Mouse (Mus musculus): ENCODE measurements at regions not wholly inside any gene's neighbourhood (a gene's known extent, or its start where the extent isn't known, plus 50 kb on each side); places are given as distances from the start of the nearest gene placed in this dataset.

GRCm38 (mm10) chr8:18412470-18412869, 565.6 kb downstream of the Defb40 start:
- H3K27ac ChIP-seq = no peak overlapping the region
- H3K9me3 ChIP-seq (replicated peaks; ENCODE audit: low read length) = no peaks in the 10 kb centered on the region
- 81% methylated on average over 2 of the region's 2 CpGs for WGBS
- H3K4me2 ChIP-seq (ENCODE audit: low read length) = no peak overlapping the region
- H3K4me1 ChIP-seq (replicated peaks; ENCODE audit: insufficient read depth, low read length) = no peaks in the 10 kb centered on the region
- no peak overlapping the region for H3K9ac ChIP-seq (ENCODE audit: low read depth, low read length)
- ATAC-seq (replicated peaks; ENCODE audit: low FRiP score, low read depth) = no peak
- H3K36me3 ChIP-seq (ENCODE audit: insufficient read depth, low read length) = no peaks in the 10 kb centered on the region
- no peak for DNase-seq (ENCODE audit: low spot score)
- no peaks in the 10 kb centered on the region for H3K27me3 ChIP-seq (ENCODE audit: insufficient read depth, low read length)
- TF ChIP-seq CTCF (IDR thresholded peaks at IDR 0.05; ENCODE audit: low read depth) = no peak
- no peak overlapping the region for H3K4me3 ChIP-seq (replicated peaks; ENCODE audit: low read depth, low read length)

GRCm38 (mm10) chr8:18406446-18406845, 571.6 kb downstream of the Defb40 start:
- H3K9me3 ChIP-seq (replicated peaks; ENCODE audit: low read length) = no peaks in the 10 kb centered on the region
- no peak overlapping the region for H3K4me3 ChIP-seq (replicated peaks; ENCODE audit: low read depth, low read length)
- no peaks in the 10 kb centered on the region for H3K4me1 ChIP-seq (replicated peaks; ENCODE audit: insufficient read depth, low read length)
- no peak for TF ChIP-seq CTCF (IDR thresholded peaks at IDR 0.05; ENCODE audit: low read depth)
- DNase-seq (ENCODE audit: low spot score) (peak; percentile 65), ATAC-seq (replicated peaks; ENCODE audit: low FRiP score, low read depth) (no peak)
- H3K36me3 ChIP-seq (ENCODE audit: insufficient read depth, low read length) = no peaks in the 10 kb centered on the region
- 63% methylated on average over 2 of the region's 2 CpGs for WGBS
- no peaks in the 10 kb centered on the region for H3K27me3 ChIP-seq (ENCODE audit: insufficient read depth, low read length)
- no peak overlapping the region for H3K4me2 ChIP-seq (ENCODE audit: low read length)
- no peak overlapping the region for H3K27ac ChIP-seq
- no peak overlapping the region for H3K9ac ChIP-seq (ENCODE audit: low read depth, low read length)

- H3K9ac ChIP-seq (ENCODE audit: low read depth, low read length) = no peak overlapping the region
- no peaks in the 10 kb centered on the region for H3K36me3 ChIP-seq (ENCODE audit: insufficient read depth, low read length)
- DNase-seq (ENCODE audit: low spot score) (peak; percentile 43), ATAC-seq (replicated peaks; ENCODE audit: low FRiP score, low read depth) (no peak)
- no peak overlapping the region for H3K27ac ChIP-seq
- no peak overlapping the region for H3K4me2 ChIP-seq (ENCODE audit: low read length)
- H3K27me3 ChIP-seq (ENCODE audit: insufficient read depth, low read length) = no peaks in the 10 kb centered on the region
- TF ChIP-seq CTCF (IDR thresholded peaks at IDR 0.05; ENCODE audit: low read depth) = peak; percentile 69
- H3K4me3 ChIP-seq (replicated peaks; ENCODE audit: low read depth, low read length) = no peak overlapping the region
- H3K4me1 ChIP-seq (replicated peaks; ENCODE audit: insufficient read depth, low read length) = no peaks in the 10 kb centered on the region
- WGBS = 0% methylated on average over 5 of the region's 5 CpGs
- H3K9me3 ChIP-seq (replicated peaks; ENCODE audit: low read length) = no peaks in the 10 kb centered on the region
Measured at GRCm38 (mm10) chr8:18388353-18388752, 589.7 kb downstream of the Defb40 start.

- no peak overlapping the region for H3K9ac ChIP-seq (ENCODE audit: low read depth, low read length)
- no peak for TF ChIP-seq CTCF (IDR thresholded peaks at IDR 0.05; ENCODE audit: low read depth)
- no peaks in the 10 kb centered on the region for H3K9me3 ChIP-seq (replicated peaks; ENCODE audit: low read length)
- no peak overlapping the region for H3K27ac ChIP-seq
- H3K36me3 ChIP-seq (ENCODE audit: insufficient read depth, low read length) = no peaks in the 10 kb centered on the region
- H3K4me2 ChIP-seq (ENCODE audit: low read length) = no peak overlapping the region
- no peaks in the 10 kb centered on the region for H3K27me3 ChIP-seq (ENCODE audit: insufficient read depth, low read length)
- no peak for DNase-seq (ENCODE audit: low spot score)
- WGBS = 6% methylated on average over 3 of the region's 3 CpGs
- no peak overlapping the region for H3K4me3 ChIP-seq (replicated peaks; ENCODE audit: low read depth, low read length)
- no peaks in the 10 kb centered on the region for H3K4me1 ChIP-seq (replicated peaks; ENCODE audit: insufficient read depth, low read length)
- ATAC-seq (replicated peaks; ENCODE audit: low FRiP score, low read depth) = no peak
Measured at GRCm38 (mm10) chr8:18381615-18382178, 596.4 kb downstream of the Defb40 start.

GRCm38 (mm10) chr8:18348716-18349115, 629.3 kb downstream of the Defb40 start:
- no peak for ATAC-seq (replicated peaks; ENCODE audit: low FRiP score, low read depth)
- H3K9me3 ChIP-seq (replicated peaks; ENCODE audit: low read length) = no peaks in the 10 kb centered on the region
- no peak overlapping the region for H3K27ac ChIP-seq
- no peak for TF ChIP-seq CTCF (IDR thresholded peaks at IDR 0.05; ENCODE audit: low read depth)
- no peak overlapping the region for H3K4me3 ChIP-seq (replicated peaks; ENCODE audit: low read depth, low read length)
- H3K36me3 ChIP-seq (ENCODE audit: insufficient read depth, low read length) = no peaks in the 10 kb centered on the region
- H3K4me2 ChIP-seq (ENCODE audit: low read length) = no peak overlapping the region
- H3K27me3 ChIP-seq (ENCODE audit: insufficient read depth, low read length) = no peaks in the 10 kb centered on the region
- H3K9ac ChIP-seq (ENCODE audit: low read depth, low read length) = no peak overlapping the region
- H3K4me1 ChIP-seq (replicated peaks; ENCODE audit: insufficient read depth, low read length) = no peaks in the 10 kb centered on the region
- no peak for DNase-seq (ENCODE audit: low spot score)
- 86% methylated on average over 4 of the region's 4 CpGs for WGBS

GRCm38 (mm10) chr8:18346248-18346647, 631.8 kb downstream of the Defb40 start:
- DNase-seq (ENCODE audit: low spot score) (peak; percentile 1), ATAC-seq (replicated peaks; ENCODE audit: low FRiP score, low read depth) (no peak)
- TF ChIP-seq CTCF (IDR thresholded peaks at IDR 0.05; ENCODE audit: low read depth) = no peak
- Histone ChIP-seq H3K9ac (ENCODE audit: low read depth, low read length) (no peak overlapping the region), H3K9me3 (replicated peaks; ENCODE audit: low read length) (no peaks in the 10 kb centered on the region), H3K36me3 (ENCODE audit: insufficient read depth, low read length) (no peaks in the 10 kb centered on the region), H3K27me3 (ENCODE audit: insufficient read depth, low read length) (no peaks in the 10 kb centered on the region), H3K4me2 (ENCODE audit: low read length) (no peak overlapping the region), H3K4me3 (replicated peaks; ENCODE audit: low read depth, low read length) (no peak overlapping the region), H3K4me1 (replicated peaks; ENCODE audit: insufficient read depth, low read length) (no peaks in the 10 kb centered on the region), H3K27ac (no peak overlapping the region)
- 53% methylated on average over 4 of the region's 4 CpGs for WGBS

- Histone ChIP-seq H3K9ac (ENCODE audit: low read depth, low read length) (no peak overlapping the region), H3K4me3 (replicated peaks; ENCODE audit: low read depth, low read length) (no peak overlapping the region), H3K9me3 (replicated peaks; ENCODE audit: low read length) (no peaks in the 10 kb centered on the region), H3K4me1 (replicated peaks; ENCODE audit: insufficient read depth, low read length) (no peaks in the 10 kb centered on the region), H3K4me2 (ENCODE audit: low read length) (no peak overlapping the region), H3K27me3 (ENCODE audit: insufficient read depth, low read length) (no peaks in the 10 kb centered on the region), H3K36me3 (ENCODE audit: insufficient read depth, low read length) (no peaks in the 10 kb centered on the region), H3K27ac (no peak overlapping the region)
- 33% methylated on average over 6 of the region's 6 CpGs for WGBS
- DNase-seq (ENCODE audit: low spot score) (peak; percentile 47), ATAC-seq (replicated peaks; ENCODE audit: low FRiP score, low read depth) (peak; percentile 80)
- peak; percentile 88 for TF ChIP-seq CTCF (IDR thresholded peaks at IDR 0.05; ENCODE audit: low read depth)
Measured at GRCm38 (mm10) chr8:18345322-18345721, 632.7 kb downstream of the Defb40 start.

Measured in kidney, postnatal 0 days (tissue).